Mouse (Mus musculus) neural tube, embryonic 15.5 days (tissue): ENCODE measurements around the gene Bend5. TPM values are rescaled to one million over a fixed set of nuclear protein-coding genes. Genes with fewer than 3 reads are reported as not detected.
A peak's percentile ranks its signal among the peaks of the same experiment; 100 is the strongest.

Source experiments
- ATAC-seq: fragments of 200-750 bp; cut with Nextera tagmentation; 2 replicates; pipeline ENCODE4 v1.8.0; 2017; ENCODE audit warnings: mild to moderate bottlenecking, moderate TSS enrichment, moderate library complexity; ENCODE audit not compliant: low FRiP score
- H3K27ac ChIP-seq: fragments of 300-500 bp; sonication (generic); replicated peaks from 2 replicates; pipeline ENCODE4 v1.5.1; 2015; ENCODE audit warnings: mild to moderate bottlenecking, inconsistent platforms
- H3K27me3 ChIP-seq: fragments of 300-500 bp; sonication (generic); replicated peaks from 2 replicates; pipeline ENCODE4 v1.6.1; 2015; ENCODE audit warnings: inconsistent platforms
- H3K36me3 ChIP-seq: fragments of 300-500 bp; sonication (generic); 2 replicates; pipeline ENCODE4 v1.6.1; 2015; ENCODE audit warnings: inconsistent platforms
- H3K4me1 ChIP-seq: fragments of 300-500 bp; sonication (generic); 2 replicates; pipeline ENCODE4 v1.6.1; 2015; ENCODE audit warnings: inconsistent platforms
- H3K4me2 ChIP-seq: fragments of 300-500 bp; sonication (generic); 2 replicates; pipeline ENCODE4 v1.6.1; 2015; ENCODE audit warnings: inconsistent platforms, mild to moderate bottlenecking, moderate library complexity
- H3K4me3 ChIP-seq: fragments of 300-500 bp; sonication (generic); replicated peaks from 2 replicates; pipeline ENCODE4 v1.5.1; 2015; ENCODE audit warnings: mild to moderate bottlenecking, inconsistent platforms
- H3K9ac ChIP-seq: fragments of 300-500 bp; sonication (generic); replicated peaks from 2 replicates; pipeline ENCODE4 v1.6.1; 2015; ENCODE audit warnings: mild to moderate bottlenecking, inconsistent platforms
- H3K9me3 ChIP-seq: fragments of 300-500 bp; sonication (generic); replicated peaks from 2 replicates; pipeline ENCODE4 v1.6.1; 2016; ENCODE audit warnings: inconsistent platforms
- WGBS: fragments of 180-500 bp; shearing (Covaris S2); methylation state at CpG from one replicate; pipeline ENCODE4 v1.1.7; 2015; ENCODE audit warnings: mixed read lengths; 5-methylcytosine and 5-hydroxymethylcytosine counted together
- polyA plus RNA-seq: library from polyadenylated mRNA; unstranded; fragments of >200 nt; fragmentation: Nextera tagmentation; extraction: Ambion mirVana; gene quantifications from 2 replicates; pipeline ENCODE4 v1.2.1, GENCODE M21; 2015

Bend5 gene
- polyA plus RNA-seq, 1 experiment from 2014 or later = 55.3 TPM

DNA sequence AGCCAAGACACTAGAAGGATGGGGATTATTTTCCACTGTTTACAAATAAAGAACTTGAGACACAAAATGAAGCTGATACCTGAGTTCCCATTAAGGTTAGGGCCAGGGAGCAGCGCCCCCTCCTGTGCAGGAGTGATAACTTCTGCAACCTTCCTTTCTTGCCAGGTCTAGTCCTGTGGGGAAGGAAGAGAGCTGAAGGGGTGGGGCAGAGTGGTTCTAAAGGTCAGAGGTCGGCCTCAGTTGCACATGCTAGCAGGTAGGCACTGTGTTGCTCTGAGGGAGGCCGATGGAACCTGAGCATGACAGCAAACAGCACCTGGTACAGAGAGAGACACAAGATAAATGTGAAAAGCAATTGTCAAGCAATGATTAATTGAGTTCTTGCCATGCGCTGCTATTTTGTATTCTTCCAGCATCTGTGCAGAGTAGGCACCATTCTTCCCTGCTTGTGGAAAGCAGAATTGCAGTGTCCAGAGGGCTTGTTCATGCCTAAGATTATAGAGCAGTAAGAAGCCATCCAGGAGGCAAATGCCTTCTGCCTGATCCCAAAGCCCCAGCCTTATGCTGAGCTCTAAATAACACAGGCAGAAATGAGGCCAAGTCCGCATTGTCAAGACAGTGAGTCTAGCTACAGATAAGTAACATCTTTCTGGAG lies 79.1 kb downstream of the Bend5 start:
- 59% methylated on average over 5 of the region's 5 CpGs for WGBS
- Histone ChIP-seq H3K4me2 (no peak overlapping the region), H3K27me3 (no peaks in the 10 kb centered on the region), H3K9ac (no peak overlapping the region), H3K27ac (no peak overlapping the region), H3K4me3 (no peak overlapping the region), H3K4me1 (no peaks in the 10 kb centered on the region), H3K36me3 (no peaks in the 10 kb centered on the region), H3K9me3 (no peaks in the 10 kb centered on the region)
- ATAC-seq = no peak

GRCm38 (mm10) chr4:111495949-111496348 lies 81.1 kb downstream of the Bend5 start:
- no peaks in the 10 kb centered on the region for H3K4me1 ChIP-seq
- 12% methylated on average over 2 of the region's 2 CpGs for WGBS
- H3K4me3 ChIP-seq = no peak overlapping the region
- H3K4me2 ChIP-seq = no peak overlapping the region
- H3K27me3 ChIP-seq = no peaks in the 10 kb centered on the region
- ATAC-seq = 0 out of 2 replicates have a peak, but pooled peaks have one; percentile 33
- no peak overlapping the region for H3K9ac ChIP-seq
- no peak overlapping the region for H3K27ac ChIP-seq
- no peaks in the 10 kb centered on the region for H3K36me3 ChIP-seq
- H3K9me3 ChIP-seq = no peaks in the 10 kb centered on the region

- H3K4me3 ChIP-seq = no peak overlapping the region
- 75% methylated on average over 3 of the region's 3 CpGs for WGBS
- ATAC-seq = no peak
- no peaks in the 10 kb centered on the region for H3K27me3 ChIP-seq
- H3K4me1 ChIP-seq = no peaks in the 10 kb centered on the region
- H3K27ac ChIP-seq = no peak overlapping the region
- H3K36me3 ChIP-seq = no peaks in the 10 kb centered on the region
- H3K4me2 ChIP-seq = no peak overlapping the region
- no peaks in the 10 kb centered on the region for H3K9me3 ChIP-seq
- no peak overlapping the region for H3K9ac ChIP-seq
These were observed 83.9 kb downstream of the Bend5 start for GRCm38 (mm10) chr4:111498751-111499150.

DNA sequence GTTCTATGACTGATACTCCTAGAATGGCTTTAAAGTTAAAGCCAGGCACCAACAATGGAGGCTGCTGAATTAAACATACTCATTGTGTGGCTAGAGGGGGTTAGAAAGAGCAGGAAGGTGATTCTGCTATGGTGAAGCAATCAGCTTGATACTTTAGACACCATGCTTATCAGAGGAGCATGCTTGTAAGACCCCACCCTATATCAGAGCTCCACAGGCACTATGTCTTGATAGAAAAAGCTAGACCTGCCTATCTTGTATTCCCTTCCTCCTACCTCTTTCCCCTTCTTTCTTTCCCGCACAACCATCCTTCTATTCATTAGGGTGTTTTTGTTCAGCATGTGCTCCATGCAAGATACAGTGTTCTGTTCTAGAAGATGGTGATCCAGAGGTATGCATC lies 86.6 kb downstream of the Bend5 start:
- WGBS = 95% methylated on average over 1 of the region's 1 CpGs
- Histone ChIP-seq H3K4me1 (no peaks in the 10 kb centered on the region), H3K9ac (no peak overlapping the region), H3K27ac (no peak overlapping the region), H3K4me3 (no peak overlapping the region), H3K4me2 (no peak overlapping the region), H3K36me3 (no peaks in the 10 kb centered on the region), H3K9me3 (no peaks in the 10 kb centered on the region), H3K27me3 (no peaks in the 10 kb centered on the region)
- no peak for ATAC-seq

GRCm38 (mm10) chr4:111502965-111503727 lies 88.3 kb downstream of the Bend5 start:
- Histone ChIP-seq H3K9me3 (no peaks in the 10 kb centered on the region), H3K4me2 (no peak overlapping the region), H3K4me1 (no peaks in the 10 kb centered on the region), H3K9ac (no peak overlapping the region), H3K27me3 (no peaks in the 10 kb centered on the region), H3K36me3 (no peaks in the 10 kb centered on the region), H3K27ac (no peak overlapping the region), H3K4me3 (no peak overlapping the region)
- ATAC-seq = no peak
- WGBS = 77% methylated on average over 5 of the region's 5 CpGs

DNA sequence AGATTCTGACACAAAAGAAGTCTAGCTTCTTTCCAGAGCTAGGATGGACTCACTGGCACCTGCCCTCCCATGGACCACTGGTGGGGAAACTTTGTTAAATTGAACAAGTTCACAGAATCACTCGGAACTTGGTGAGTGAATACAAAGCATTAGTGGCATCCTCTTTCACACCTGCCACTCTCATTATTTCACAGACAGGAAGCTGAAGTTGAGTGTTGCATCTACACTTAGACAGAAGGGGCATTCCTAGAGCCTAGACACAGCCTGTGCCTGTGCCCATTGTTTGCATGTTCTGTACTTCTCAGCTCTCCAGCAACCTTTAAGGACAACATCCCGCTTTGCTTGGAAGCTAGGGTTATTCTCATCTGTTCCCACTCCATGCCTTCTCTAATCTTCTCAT lies 90.1 kb downstream of the Bend5 start:
- Histone ChIP-seq H3K4me3 (no peak overlapping the region), H3K27ac (no peak overlapping the region), H3K36me3 (no peaks in the 10 kb centered on the region), H3K9ac (no peak overlapping the region), H3K9me3 (no peaks in the 10 kb centered on the region), H3K4me2 (no peak overlapping the region), H3K27me3 (no peaks in the 10 kb centered on the region), H3K4me1 (no peaks in the 10 kb centered on the region)
- no peak for ATAC-seq
- 95% methylated on average over 2 of the region's 2 CpGs for WGBS
